ENCODE assay signal across 8 mouse cellular contexts in the genomic region with DNA sequence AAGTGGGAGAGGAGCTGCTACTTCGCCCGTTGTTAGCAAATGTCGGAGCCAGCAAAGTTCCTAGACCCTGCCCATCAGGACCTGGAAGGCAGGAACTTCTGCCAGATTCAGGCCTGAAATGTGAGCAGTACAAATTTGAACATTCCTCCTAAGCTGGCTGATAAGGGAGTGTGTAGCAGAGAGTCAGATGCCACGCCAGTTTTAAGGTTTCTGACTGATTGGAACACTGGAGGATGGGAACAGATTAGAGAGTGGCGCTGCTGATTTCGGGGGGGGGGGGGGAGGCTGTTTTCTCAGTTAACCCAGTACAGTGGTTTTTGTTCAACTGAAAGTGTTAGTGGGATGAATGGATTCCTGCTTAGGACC. TPM values are rescaled to one million over a fixed set of nuclear protein-coding genes. Genes with fewer than 3 reads are reported as not detected.
A peak's percentile ranks its signal among the peaks of the same experiment; 100 is the strongest.
DNase-seq lines count a peak whose midpoint lies in the region; ATAC-seq and TF ChIP-seq lines count a peak whose summit lies in the region.

No protein-coding gene starts in this region.

- H3K4me3 ChIP-seq in cerebellum, adult 2 months (replicated peaks; ENCODE audit: insufficient read depth, low read depth, low read length): peak overlapping the region; percentile 80
- peak overlapping the region; percentile 91 for H3K4me3 ChIP-seq in testis, adult 2 months (ENCODE audit: control insufficient read depth, low read depth, low read length)
- H3K4me3 ChIP-seq in liver, embryonic 12.5 days: peak overlapping the region; percentile 74

- H3K4me1 ChIP-seq in cerebellum, adult 2 months (ENCODE audit: control insufficient read depth, insufficient read depth, low read length): peaks cover 17% of the 10 kb centered on the region
- peaks cover 10% of the 10 kb centered on the region for H3K4me1 ChIP-seq in testis, adult 2 months (ENCODE audit: control insufficient read depth, insufficient read depth, low read length)
- H3K4me1 ChIP-seq in liver, embryonic 12.5 days: peaks cover 76% of the 10 kb centered on the region

- no peaks in the 10 kb centered on the region for H3K9me3 ChIP-seq in liver, embryonic 12.5 days (replicated peaks)

- no peak for DNase-seq in cerebellum, adult 2 months
- DNase-seq in cerebellum, postnatal 25 days: no peak
- DNase-seq in testis, postnatal 10 days (ENCODE audit: low spot score): no peak
- DNase-seq in adrenal gland, adult 18-20 months (ENCODE audit: low spot score in 2 of 2): no peak
- DNase-seq in adrenal gland, adult (ENCODE audit: inconsistent age in 2 of 2, low spot score in 1 of 2): no peak

- H3K27me3 ChIP-seq in cerebellum, adult 2 months (ENCODE audit: control insufficient read depth, insufficient read depth, low read length): no peaks in the 10 kb centered on the region
- H3K27me3 ChIP-seq in testis, adult 2 months (ENCODE audit: control insufficient read depth, insufficient read depth, low read length): no peaks in the 10 kb centered on the region
- no peaks in the 10 kb centered on the region for H3K27me3 ChIP-seq in liver, embryonic 12.5 days (replicated peaks)

- H3K36me3 ChIP-seq in testis, adult 2 months (ENCODE audit: control insufficient read depth, insufficient read depth, low read length): no peaks in the 10 kb centered on the region
- H3K36me3 ChIP-seq in liver, embryonic 12.5 days: peaks cover 11% of the 10 kb centered on the region

- ATAC-seq in liver, embryonic 12.5 days: no peak; the same call in 1 of the 2 replicates
- no peak for ATAC-seq in megakaryocyte-erythroid progenitor cell, adult 5-6 weeks (replicated peaks; ENCODE audit: low FRiP score, low TSS enrichment, poor library complexity, severe bottlenecking)

- TF ChIP-seq CTCF in cerebellum, adult 2 months (IDR thresholded peaks at IDR 0.05; ENCODE audit: borderline replicate concordance, insufficient read depth, low read depth, low read length): no peak
- no peak for TF ChIP-seq CTCF in testis, adult 2 months (IDR thresholded peaks at IDR 0.05; ENCODE audit: control insufficient read depth, insufficient read depth, insufficient replicate concordance, low read depth, low read length)

- 0 out of 2 replicates have a peak overlapping the region, but pooled peaks have one; percentile 36 for H3K27ac ChIP-seq in cerebellum, adult 2 months (ENCODE audit: insufficient read depth, low read length)
- H3K27ac ChIP-seq in testis, adult 2 months (ENCODE audit: control insufficient read depth, insufficient read depth, low read depth, low read length): peak overlapping the region; percentile 85
- H3K27ac ChIP-seq in liver, embryonic 12.5 days: peak overlapping the region; percentile 97

- peak overlapping the region; percentile 94 for H3K4me2 ChIP-seq in liver, embryonic 12.5 days

- no peak for TF ChIP-seq POLR2A in cerebellum, adult 2 months (IDR thresholded peaks at IDR 0.05; ENCODE audit: borderline replicate concordance, insufficient read depth, low read length)
- TF ChIP-seq POLR2A in testis, adult 2 months (IDR thresholded peaks at IDR 0.05; ENCODE audit: control insufficient read depth, low read depth, low read length): no peak

- WGBS in cerebellum, adult 2 months: under 1% methylated on average over 6 of the region's 6 CpGs
- whole genome bisulfite sequencing in liver, embryonic 12.5 days (ENCODE audit: insufficient replicate concordance): under 1% methylated on average over 6 of the region's 6 CpGs

- H3K9ac ChIP-seq in liver, embryonic 12.5 days: peak overlapping the region; percentile 86

RNA-seq across cellular contexts. Expression of a gene that starts 8.0 kb away (rescaled TPM):
- polyA plus RNA-seq in cerebellum, adult 2 months (2012; rRNA removed): 120 and 124 TPM in 2 replicates
- polyA plus RNA-seq in testis, adult 2 months (2012; rRNA removed): 59.5 and 61.4 TPM in 2 replicates
- polyA plus RNA-seq in liver, embryonic 12.5 days (2016; fragmentation: Nextera tagmentation; extraction: Ambion mirVana): 299 and 315 TPM in 2 replicates
- total RNA-seq in adrenal gland, adult 18-20 months (2021): 100 to 1,000 TPM; 169 to 191 TPM
- 192 and 222 TPM in 2 replicates for total RNA-seq in megakaryocyte-erythroid progenitor cell, adult 5-6 weeks (2014; fragmentation: Nextera tagmentation)
- 375 and 390 TPM in 2 replicates for total RNA-seq in megakaryocyte-erythroid progenitor cell, adult 5-6 weeks (2017)

RNA-seq across cellular contexts. Expression of a gene that starts 23.5 kb away (rescaled TPM):
- polyA plus RNA-seq in cerebellum, adult 2 months (2012; rRNA removed): 0.16 and 0.27 TPM in 2 replicates
- polyA plus RNA-seq in testis, adult 2 months (2012; rRNA removed): 49.0 and 55.5 TPM in 2 replicates
- polyA plus RNA-seq in liver, embryonic 12.5 days (2016; fragmentation: Nextera tagmentation; extraction: Ambion mirVana): 0.11 and 0.19 TPM in 2 replicates
- total RNA-seq in adrenal gland, adult 18-20 months (2021): under 1 TPM; 0.48 to 0.53 TPM
- total RNA-seq in megakaryocyte-erythroid progenitor cell, adult 5-6 weeks (2014; fragmentation: Nextera tagmentation): 0.05 TPM in 1 of 2 replicates, not detected in the other
- total RNA-seq in megakaryocyte-erythroid progenitor cell, adult 5-6 weeks (2017): not detected in 2 replicates

RNA-seq across cellular contexts. Expression of a gene that starts 28.1 kb away (rescaled TPM):
- polyA plus RNA-seq in cerebellum, adult 2 months (2012; rRNA removed): 90.4 and 102 TPM in 2 replicates
- 200 and 234 TPM in 2 replicates for polyA plus RNA-seq in testis, adult 2 months (2012; rRNA removed)
- polyA plus RNA-seq in liver, embryonic 12.5 days (2016; fragmentation: Nextera tagmentation; extraction: Ambion mirVana): 111 and 125 TPM in 2 replicates
- 100 to 1,000 TPM; 142 to 156 TPM for total RNA-seq in adrenal gland, adult 18-20 months (2021)
- 319 and 326 TPM in 2 replicates for total RNA-seq in megakaryocyte-erythroid progenitor cell, adult 5-6 weeks (2014; fragmentation: Nextera tagmentation)
- 151 and 159 TPM in 2 replicates for total RNA-seq in megakaryocyte-erythroid progenitor cell, adult 5-6 weeks (2017)

RNA-seq across cellular contexts. Expression of a gene that starts 29.0 kb away (rescaled TPM):
- 112 and 116 TPM in 2 replicates for polyA plus RNA-seq in cerebellum, adult 2 months (2012; rRNA removed)
- polyA plus RNA-seq in testis, adult 2 months (2012; rRNA removed): 122 and 133 TPM in 2 replicates
- polyA plus RNA-seq in liver, embryonic 12.5 days (2016; fragmentation: Nextera tagmentation; extraction: Ambion mirVana): 101 and 103 TPM in 2 replicates
- 10 to 100 TPM; 88.2 to 89.0 TPM for total RNA-seq in adrenal gland, adult 18-20 months (2021)
- 47.5 and 67.7 TPM in 2 replicates for total RNA-seq in megakaryocyte-erythroid progenitor cell, adult 5-6 weeks (2014; fragmentation: Nextera tagmentation)
- total RNA-seq in megakaryocyte-erythroid progenitor cell, adult 5-6 weeks (2017): 42.7 and 55.0 TPM in 2 replicates

Comparison
In these comparisons a context has a peak if more than half of its experiments do, and no peak if none do; other contexts are left out.
1. H3K27ac ChIP-seq: peak in every context shown above with its lines; median percentile 97 in liver, embryonic 12.5 days; 85 in testis, adult 2 months; 36 in cerebellum, adult 2 months.
2. RNA of a gene that starts 23.5 kb away (polyA plus RNA-seq): 49.0 to 55.5 TPM in testis, adult 2 months; 0.11 to 0.19 TPM in liver, embryonic 12.5 days and 0.16 to 0.27 TPM in cerebellum, adult 2 months; every median in the first group is over 10 times any median in the second.
3. Peak in every context shown above with its lines, with median percentiles within 50 percentile points of each other: H3K4me3 ChIP-seq.